Mouse (Mus musculus) hindbrain, embryonic 10.5 days (tissue): ENCODE measurements around the gene A1cf. TPM values are rescaled to one million over a fixed set of nuclear protein-coding genes. Genes with fewer than 3 reads are reported as not detected.

Experiments used
- DNase-seq: peaks from one replicate; pipeline ENCODE4 v3.0.0-alpha.2; 2017; ENCODE audit warnings: low spot score
- H3K27ac ChIP-seq: fragments of 300-500 bp; sonication (generic); 2 replicates; pipeline ENCODE4 v1.5.1; 2016; ENCODE audit warnings: mild to moderate bottlenecking, moderate library complexity
- H3K27me3 ChIP-seq: fragments of 300-500 bp; sonication (generic); 2 replicates; pipeline ENCODE4 v1.6.1; 2016; ENCODE audit warnings: mild to moderate bottlenecking; ENCODE audit not compliant: poor library complexity, insufficient read depth, severe bottlenecking
- H3K36me3 ChIP-seq: fragments of 300-500 bp; sonication (generic); 2 replicates; pipeline ENCODE4 v1.6.1; 2016; ENCODE audit warnings: mild to moderate bottlenecking, moderate library complexity
- H3K4me1 ChIP-seq: fragments of 300-500 bp; sonication (generic); replicated peaks from 2 replicates; pipeline ENCODE4 v1.6.1; 2016; ENCODE audit warnings: mild to moderate bottlenecking
- H3K4me3 ChIP-seq: fragments of 300-500 bp; sonication (generic); 2 replicates; pipeline ENCODE4 v1.5.1; 2016; ENCODE audit warnings: mild to moderate bottlenecking, moderate library complexity
- H3K9me3 ChIP-seq: fragments of 300-500 bp; sonication (generic); 2 replicates; pipeline ENCODE4 v1.6.1; 2016; ENCODE audit warnings: mild to moderate bottlenecking, moderate library complexity
- whole genome bisulfite sequencing: fragments of 180-500 bp; shearing (Covaris S2); methylation state at CpG from one replicate; pipeline ENCODE4 v1.1.7; 2016; 5-methylcytosine and 5-hydroxymethylcytosine counted together
- polyA plus RNA-seq: library from polyadenylated mRNA; unstranded; fragments of >200 nt; fragmentation: Nextera tagmentation; extraction: Ambion mirVana; gene quantifications from 2 replicates; pipeline ENCODE4 v1.2.1, GENCODE M21; 2016

The A1cf gene
- polyA plus RNA-seq = not detected in 2 replicates

- Histone ChIP-seq H3K4me1 (no peaks in the 10 kb centered on the region), H3K9me3 (no peaks in the 10 kb centered on the region), H3K4me3 (no peak within 1 kb of the TSS), H3K27ac (no peak within 1 kb of the TSS), H3K27me3 (no peaks in the 10 kb centered on the region), H3K36me3 (no peaks in the 10 kb centered on the region)
- WGBS = 90% methylated on average over 7 of the region's 7 CpGs
- no peak for DNase-seq
Observed at GRCm38 (mm10) chr19:31868521-31868920, at the start of gene A1cf. TSS of gene A1cf (plus strand) at chr19:31868764.

GRCm38 (mm10) chr19:31834250-31834649 lies 34.3 kb upstream of the A1cf start:
- WGBS = 93% methylated on average over 5 of the region's 5 CpGs

GRCm38 (mm10) chr19:31861909-31862308 lies 6.7 kb upstream of the A1cf start:
- DNase-seq = no peak
- no peak overlapping the region for H3K27ac ChIP-seq
- no peaks in the 10 kb centered on the region for H3K36me3 ChIP-seq
- no peaks in the 10 kb centered on the region for H3K4me1 ChIP-seq
- H3K9me3 ChIP-seq = no peaks in the 10 kb centered on the region
- no peaks in the 10 kb centered on the region for H3K27me3 ChIP-seq
- WGBS = 78% methylated on average over 3 of the region's 3 CpGs
- H3K4me3 ChIP-seq = no peak overlapping the region

More at GRCm38 (mm10) chr19:31834250-31834649, 34.3 kb upstream of the A1cf start:
- Histone ChIP-seq H3K27me3 (no peaks in the 10 kb centered on the region), H3K4me3 (no peak overlapping the region), H3K4me1 (no peaks in the 10 kb centered on the region), H3K9me3 (no peaks in the 10 kb centered on the region), H3K27ac (no peak overlapping the region), H3K36me3 (no peaks in the 10 kb centered on the region)
- no peak for DNase-seq

GRCm38 (mm10) chr19:31862512-31863249 lies 5.9 kb upstream of the A1cf start:
- no peak for DNase-seq

GRCm38 (mm10) chr19:31865451-31865850 lies 3.1 kb upstream of the A1cf start:
- H3K4me1 ChIP-seq = no peaks in the 10 kb centered on the region
- no peaks in the 10 kb centered on the region for H3K27me3 ChIP-seq
- no peaks in the 10 kb centered on the region for H3K9me3 ChIP-seq
- no peak overlapping the region for H3K27ac ChIP-seq
- WGBS = 93% methylated on average over 4 of the region's 4 CpGs
- no peak overlapping the region for H3K4me3 ChIP-seq
- no peaks in the 10 kb centered on the region for H3K36me3 ChIP-seq
- no peak for DNase-seq

More at GRCm38 (mm10) chr19:31862512-31863249, 5.9 kb upstream of the A1cf start:
- no peak overlapping the region for H3K27ac ChIP-seq
- no peaks in the 10 kb centered on the region for H3K4me1 ChIP-seq
- no peaks in the 10 kb centered on the region for H3K9me3 ChIP-seq
- H3K27me3 ChIP-seq = no peaks in the 10 kb centered on the region
- H3K36me3 ChIP-seq = no peaks in the 10 kb centered on the region
- 71% methylated on average over 6 of the region's 6 CpGs for WGBS
- H3K4me3 ChIP-seq = no peak overlapping the region

GRCm38 (mm10) chr19:31868076-31868475 lies 488 bp upstream of the A1cf start:
- Histone ChIP-seq H3K27ac (no peak overlapping the region), H3K4me3 (no peak overlapping the region), H3K9me3 (no peaks in the 10 kb centered on the region), H3K4me1 (no peaks in the 10 kb centered on the region), H3K36me3 (no peaks in the 10 kb centered on the region), H3K27me3 (no peaks in the 10 kb centered on the region)
- DNase-seq = no peak
- 89% methylated on average over 4 of the region's 4 CpGs for WGBS

GRCm38 (mm10) chr19:31868971-31869370 lies 407 bp downstream of the A1cf start:
- H3K27ac ChIP-seq = no peak overlapping the region
- no peaks in the 10 kb centered on the region for H3K27me3 ChIP-seq
- DNase-seq = no peak
- no peaks in the 10 kb centered on the region for H3K36me3 ChIP-seq
- 90% methylated on average over 6 of the region's 6 CpGs for WGBS
- no peaks in the 10 kb centered on the region for H3K4me1 ChIP-seq
- no peak overlapping the region for H3K4me3 ChIP-seq
- H3K9me3 ChIP-seq = no peaks in the 10 kb centered on the region

GRCm38 (mm10) chr19:31871377-31871776 lies 2.8 kb downstream of the A1cf start:
- no peaks in the 10 kb centered on the region for H3K4me1 ChIP-seq
- H3K9me3 ChIP-seq = no peaks in the 10 kb centered on the region
- H3K4me3 ChIP-seq = no peak overlapping the region
- no peak for DNase-seq
- WGBS = 87% methylated on average over 2 of the region's 2 CpGs
- no peak overlapping the region for H3K27ac ChIP-seq
- H3K27me3 ChIP-seq = no peaks in the 10 kb centered on the region
- H3K36me3 ChIP-seq = no peaks in the 10 kb centered on the region

- WGBS = 77% methylated on average over 4 of the region's 4 CpGs
- no peaks in the 10 kb centered on the region for H3K9me3 ChIP-seq
- no peak overlapping the region for H3K27ac ChIP-seq
- no peak overlapping the region for H3K4me3 ChIP-seq
- DNase-seq = no peak
- H3K36me3 ChIP-seq = no peaks in the 10 kb centered on the region
- no peaks in the 10 kb centered on the region for H3K27me3 ChIP-seq
- no peaks in the 10 kb centered on the region for H3K4me1 ChIP-seq
Observed at GRCm38 (mm10) chr19:31877968-31878367, 9.4 kb downstream of the A1cf start.

- H3K36me3 ChIP-seq = no peaks in the 10 kb centered on the region
- H3K27ac ChIP-seq = no peak overlapping the region
- 84% methylated on average over 4 of the region's 4 CpGs for WGBS
- no peak for DNase-seq
- no peaks in the 10 kb centered on the region for H3K9me3 ChIP-seq
- H3K27me3 ChIP-seq = no peaks in the 10 kb centered on the region
- H3K4me3 ChIP-seq = no peak overlapping the region
- H3K4me1 ChIP-seq = no peaks in the 10 kb centered on the region
Observed at GRCm38 (mm10) chr19:31884594-31884993, 16.0 kb downstream of the A1cf start.

- Histone ChIP-seq H3K27ac (no peak overlapping the region), H3K36me3 (no peaks in the 10 kb centered on the region), H3K27me3 (no peaks in the 10 kb centered on the region), H3K4me1 (no peaks in the 10 kb centered on the region), H3K9me3 (no peaks in the 10 kb centered on the region), H3K4me3 (no peak overlapping the region)
- no peak for DNase-seq
- 89% methylated on average over 2 of the region's 2 CpGs for WGBS
Observed at GRCm38 (mm10) chr19:31887275-31887674, 18.7 kb downstream of the A1cf start.

GRCm38 (mm10) chr19:31889988-31890387 lies 21.4 kb downstream of the A1cf start:
- 83% methylated on average over 4 of the region's 4 CpGs for WGBS
- H3K36me3 ChIP-seq = no peaks in the 10 kb centered on the region
- no peak for DNase-seq
- no peak overlapping the region for H3K4me3 ChIP-seq
- H3K27ac ChIP-seq = no peak overlapping the region
- no peaks in the 10 kb centered on the region for H3K27me3 ChIP-seq
- no peaks in the 10 kb centered on the region for H3K4me1 ChIP-seq
- H3K9me3 ChIP-seq = no peaks in the 10 kb centered on the region

GRCm38 (mm10) chr19:31891001-31891893 lies 22.7 kb downstream of the A1cf start:
- no peaks in the 10 kb centered on the region for H3K9me3 ChIP-seq
- no peaks in the 10 kb centered on the region for H3K36me3 ChIP-seq
- WGBS = 87% methylated on average over 6 of the region's 6 CpGs
- H3K4me3 ChIP-seq = no peak overlapping the region
- no peaks in the 10 kb centered on the region for H3K4me1 ChIP-seq
- no peak for DNase-seq
- no peaks in the 10 kb centered on the region for H3K27me3 ChIP-seq
- no peak overlapping the region for H3K27ac ChIP-seq
